Mouse (Mus musculus) large intestine, adult 2 months (tissue): ENCODE data around the gene March9. TPM values are rescaled to one million over a fixed set of nuclear protein-coding genes. Genes with fewer than 3 reads are reported as not detected.

Experiments used
- DNase-seq: peaks from one replicate; pipeline ENCODE4 v3.0.0-alpha.2; 2012; ENCODE audit warnings: low read depth, low spot score
- WGBS: fragments of 180-500 bp; shearing (Covaris S2); methylation state at CpG from one replicate; pipeline ENCODE4 v1.1.7; 2018; 5-methylcytosine and 5-hydroxymethylcytosine counted together
- polyA plus RNA-seq: library from polyadenylated mRNA; depleted of rRNA; stranded (reverse); fragments of >200 nt; gene quantifications from 2 replicates; pipeline ENCODE4 v1.2.3, GENCODE M21; 2012; rRNA removed

Gene March9
- polyA plus RNA-seq = 3.2 and 3.5 TPM in 2 replicates

GRCm38 (mm10) chr10:127059968-127060916, at the start of gene March9:
March9 (minus strand) TSS chr10:127060184.
- WGBS = under 1% methylated on average over 61 of the region's 72 CpGs
- peak; percentile 60 for DNase-seq

GRCm38 (mm10) chr10:127108262-127108583, 48.2 kb upstream of the March9 start:
- WGBS = 78% methylated on average over 3 of the region's 3 CpGs
- no peak for DNase-seq

- WGBS = 83% methylated on average over 16 of the region's 16 CpGs
Measured at GRCm38 (mm10) chr10:127107563-127108261, 47.7 kb upstream of the March9 start.

GRCm38 (mm10) chr10:127103631-127104030, 43.6 kb upstream of the March9 start:
- 69% methylated on average over 7 of the region's 7 CpGs for WGBS

More at GRCm38 (mm10) chr10:127107563-127108261, 47.7 kb upstream of the March9 start:
- no peak for DNase-seq

GRCm38 (mm10) chr10:127101151-127101550, 41.2 kb upstream of the March9 start:
- WGBS = 82% methylated on average over 6 of the region's 6 CpGs
- DNase-seq = no peak

More at GRCm38 (mm10) chr10:127103631-127104030, 43.6 kb upstream of the March9 start:
- DNase-seq = no peak

- WGBS = 84% methylated on average over 8 of the region's 8 CpGs
- no peak for DNase-seq
Measured at GRCm38 (mm10) chr10:127100414-127100813, 40.4 kb upstream of the March9 start.

- no peak for DNase-seq
- 91% methylated on average over 15 of the region's 15 CpGs for WGBS
Measured at GRCm38 (mm10) chr10:127099868-127100267, 39.9 kb upstream of the March9 start.

- DNase-seq = no peak
- 90% methylated on average over 10 of the region's 10 CpGs for WGBS
Measured at GRCm38 (mm10) chr10:127099191-127099590, 39.2 kb upstream of the March9 start.

GRCm38 (mm10) chr10:127098514-127098913, 38.5 kb upstream of the March9 start:
- WGBS = 87% methylated on average over 20 of the region's 20 CpGs

GRCm38 (mm10) chr10:127094382-127094802, 34.4 kb upstream of the March9 start:
- DNase-seq = no peak
- WGBS = 11% methylated on average over 7 of the region's 7 CpGs

More at GRCm38 (mm10) chr10:127098514-127098913, 38.5 kb upstream of the March9 start:
- no peak for DNase-seq

- 56% methylated on average over 4 of the region's 4 CpGs for WGBS
- DNase-seq = no peak
Measured at GRCm38 (mm10) chr10:127092742-127093141, 32.8 kb upstream of the March9 start.

GRCm38 (mm10) chr10:127091507-127092396, 31.8 kb upstream of the March9 start:
- DNase-seq = no peak
- WGBS = 14% methylated on average over 50 of the region's 51 CpGs

- DNase-seq = no peak
- 15% methylated on average over 57 of the region's 57 CpGs for WGBS
Measured at GRCm38 (mm10) chr10:127090560-127091411, 30.8 kb upstream of the March9 start.

GRCm38 (mm10) chr10:127085633-127086032, 25.6 kb upstream of the March9 start:
- 54% methylated on average over 6 of the region's 6 CpGs for WGBS
- no peak for DNase-seq

- no peak for DNase-seq
- 79% methylated on average over 9 of the region's 9 CpGs for WGBS
Measured at GRCm38 (mm10) chr10:127085052-127085451, 25.1 kb upstream of the March9 start.

- DNase-seq = no peak
- 32% methylated on average over 5 of the region's 5 CpGs for WGBS
Measured at GRCm38 (mm10) chr10:127083915-127084306, 23.9 kb upstream of the March9 start.

GRCm38 (mm10) chr10:127083292-127083914, 23.4 kb upstream of the March9 start:
- no peak for DNase-seq

GRCm38 (mm10) chr10:127081996-127082620, 22.1 kb upstream of the March9 start:
- 13% methylated on average over 8 of the region's 8 CpGs for WGBS
- DNase-seq = no peak

More at GRCm38 (mm10) chr10:127083292-127083914, 23.4 kb upstream of the March9 start:
- 36% methylated on average over 8 of the region's 8 CpGs for WGBS
